Mouse (Mus musculus) 3134 (cell line): Measurements from ENCODE around the gene Vwa5b1.

Source experiments
- DNase-seq: peaks from one replicate; pipeline ENCODE4 v3.0.0-alpha.2; 2011; ENCODE audit warnings: low spot score; ENCODE audit not compliant: insufficient read length; ENCODE audit errors: extremely low read depth

The Vwa5b1 gene

GRCm38 (mm10) chr4:138578406-138578805 lies 57.3 kb downstream of the Vwa5b1 start:
- no peak for DNase-seq

DNA sequence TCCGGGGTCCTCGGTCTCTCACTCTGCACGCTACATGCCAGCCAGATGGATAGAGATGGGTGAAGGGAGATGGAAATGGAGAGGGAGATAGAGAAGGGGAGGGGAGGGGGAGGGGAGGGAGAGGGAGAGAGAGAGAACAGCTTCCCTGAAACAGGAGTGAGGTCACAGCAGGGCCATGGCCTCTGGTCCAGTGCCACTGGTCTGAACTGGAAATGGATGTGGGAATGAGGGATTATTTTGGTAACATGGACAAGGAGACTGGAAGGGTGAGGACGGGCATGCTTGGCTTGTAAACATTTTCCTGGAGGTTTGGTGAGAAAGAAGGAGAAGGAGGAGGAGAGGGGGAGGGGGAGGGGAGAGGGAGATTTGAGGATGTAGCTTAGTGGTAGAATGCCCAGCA lies 59.0 kb downstream of the Vwa5b1 start:
- no peak for DNase-seq

- DNase-seq: no peak
These were observed 60.7 kb downstream of the Vwa5b1 start for GRCm38 (mm10) chr4:138574800-138575606.

DNA sequence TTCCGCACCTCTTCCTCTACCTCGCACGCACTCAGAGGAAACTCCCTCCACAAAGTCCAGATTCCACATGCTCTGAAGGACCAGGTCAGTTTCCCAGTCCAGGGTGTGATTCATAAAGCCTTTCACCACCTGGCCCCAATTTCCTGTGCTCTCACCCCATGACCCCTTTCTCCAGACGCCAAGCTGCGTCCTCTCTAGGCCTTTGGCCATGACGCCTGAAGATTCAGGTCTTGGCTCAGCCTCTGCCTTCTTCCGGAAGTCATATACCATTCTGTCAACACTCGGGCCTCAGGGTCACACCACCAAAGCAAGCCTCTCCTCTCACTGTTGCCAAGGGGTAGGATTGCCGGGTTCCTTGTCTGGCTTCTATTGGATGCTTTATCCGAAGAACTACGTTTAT lies 65.8 kb downstream of the Vwa5b1 start:
- no peak for DNase-seq

DNA sequence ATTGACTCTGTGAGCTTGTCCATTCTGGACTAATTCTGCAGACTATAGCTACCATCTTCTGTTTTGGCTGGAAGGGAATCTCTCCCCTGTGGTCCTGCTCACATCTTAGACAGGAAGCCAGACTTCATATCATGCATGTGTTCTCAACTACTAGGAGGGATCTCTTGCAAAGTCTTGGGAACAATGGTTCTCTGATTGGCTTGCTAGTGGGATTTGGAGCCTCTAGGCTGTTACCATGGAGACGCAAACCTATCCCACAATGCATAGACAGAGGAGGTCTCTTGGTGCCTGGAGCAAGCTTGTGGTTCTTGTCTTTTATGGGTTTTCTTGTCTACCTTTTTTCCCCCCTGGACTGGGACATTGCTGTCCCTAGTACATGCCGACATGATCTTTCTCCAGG lies 67.4 kb downstream of the Vwa5b1 start:
- DNase-seq: no peak

GRCm38 (mm10) chr4:138561986-138562385 lies 73.7 kb downstream of the Vwa5b1 start:
- DNase-seq: no peak

DNA sequence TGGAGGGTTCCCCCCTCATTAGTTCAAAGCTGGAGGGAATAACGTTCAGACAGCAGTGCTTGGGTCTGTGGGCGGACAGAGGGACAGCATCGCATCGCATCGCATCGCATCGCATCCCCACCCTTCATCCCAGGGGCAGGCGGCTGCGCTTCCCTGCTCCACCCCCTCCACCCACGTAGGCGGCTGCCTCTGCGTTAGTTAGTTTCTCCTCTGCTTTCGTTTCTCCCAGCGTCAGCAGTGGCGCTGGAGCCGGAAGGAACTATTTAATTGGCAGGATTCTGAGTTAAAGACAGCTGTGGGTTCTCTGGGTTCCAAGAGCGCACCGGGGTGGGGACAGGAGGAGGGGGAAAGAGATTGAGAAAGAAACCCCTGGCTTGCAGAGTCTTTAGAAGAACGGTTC lies 80.2 kb downstream of the Vwa5b1 start:
- DNase-seq: no peak

- no peak for DNase-seq
These were observed 80.8 kb downstream of the Vwa5b1 start for GRCm38 (mm10) chr4:138554934-138555333.

DNA sequence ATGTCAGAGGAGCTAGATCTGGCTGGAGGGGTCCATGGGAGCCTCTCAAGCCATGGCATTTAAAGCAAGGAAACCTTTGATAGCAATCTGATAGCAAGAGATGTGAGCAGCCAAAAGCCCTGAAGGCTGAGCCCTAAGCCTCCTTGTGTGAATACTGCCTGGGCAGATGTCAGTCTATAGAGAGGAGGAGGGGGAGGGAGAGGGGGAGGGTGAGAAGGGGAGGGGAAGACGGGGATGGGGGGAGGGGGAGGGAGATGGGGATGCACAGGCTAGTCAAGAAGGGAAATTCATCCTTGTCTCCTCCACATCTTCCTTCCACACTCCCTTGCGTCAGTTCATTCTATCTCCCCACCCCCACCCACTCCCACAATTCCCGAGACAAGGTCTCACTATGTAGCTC lies 81.4 kb downstream of the Vwa5b1 start:
- DNase-seq: no peak

DNA sequence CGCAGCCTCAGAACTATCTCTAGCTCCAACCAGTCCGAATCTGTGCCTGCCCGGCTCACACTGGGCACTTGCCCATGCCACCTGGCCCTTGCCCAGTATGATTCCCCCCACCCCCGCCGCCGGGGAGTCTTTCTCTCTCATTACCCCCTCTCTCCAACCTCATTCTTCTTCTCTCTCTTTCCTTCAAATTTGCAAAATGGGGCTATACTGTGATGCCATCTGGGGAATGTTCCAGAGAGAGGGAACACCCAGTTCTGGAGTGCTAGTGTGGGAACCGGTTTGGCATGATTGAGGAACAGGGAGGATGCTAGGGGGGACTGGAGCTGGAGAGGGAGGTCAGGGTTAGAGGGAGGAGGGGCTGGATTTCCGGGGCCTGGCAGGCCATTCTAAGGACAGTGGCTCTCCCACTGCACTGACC lies 82.2 kb downstream of the Vwa5b1 start:
- DNase-seq: no peak

DNA sequence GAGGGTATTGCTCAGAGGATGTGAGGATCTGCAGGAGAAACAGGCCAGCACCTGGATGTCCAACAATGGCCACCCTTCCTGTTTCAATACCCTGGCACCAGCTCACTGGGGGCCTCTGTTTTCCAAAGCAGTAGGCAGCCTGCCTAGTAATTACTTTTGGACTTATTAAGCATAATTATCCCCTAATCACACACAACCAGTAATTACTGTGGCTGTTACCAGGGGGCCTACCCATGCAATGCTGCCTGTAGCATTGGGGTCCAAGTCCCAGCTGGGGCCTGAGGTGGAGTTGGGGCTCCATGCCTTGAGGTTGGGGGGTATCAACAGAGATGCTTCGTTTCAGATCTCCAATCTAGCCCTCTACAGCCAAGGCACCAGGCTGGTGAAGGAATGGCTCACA lies 82.6 kb downstream of the Vwa5b1 start:
- DNase-seq: no peak

GRCm38 (mm10) chr4:138551601-138552000 lies 84.1 kb downstream of the Vwa5b1 start:
- no peak for DNase-seq

DNA sequence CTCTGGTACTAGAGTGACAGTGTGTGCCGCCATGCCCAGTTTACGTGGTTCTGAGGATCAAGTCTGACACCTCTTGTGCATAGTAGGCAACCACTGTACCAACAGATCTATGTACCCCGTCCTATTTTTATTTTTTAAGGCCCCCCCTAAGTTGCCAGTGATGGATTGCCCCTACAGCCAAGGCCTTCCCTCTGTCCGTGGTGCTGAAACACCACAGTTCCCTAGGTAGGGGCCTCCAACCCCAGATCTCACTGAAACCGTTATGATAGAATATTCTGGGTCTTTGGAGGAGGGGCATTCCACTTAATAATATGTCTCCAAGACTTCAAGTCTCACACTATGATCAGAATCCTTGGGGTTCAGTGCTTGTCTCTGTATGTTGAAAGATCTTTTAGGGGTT lies 85.1 kb downstream of the Vwa5b1 start:
- no peak for DNase-seq

GRCm38 (mm10) chr4:138548960-138549359 lies 86.7 kb downstream of the Vwa5b1 start:
- no peak for DNase-seq

GRCm38 (mm10) chr4:138548124-138548561 lies 87.5 kb downstream of the Vwa5b1 start:
- DNase-seq: no peak

- DNase-seq: no peak
These were observed 88.1 kb downstream of the Vwa5b1 start for GRCm38 (mm10) chr4:138547556-138547955.

GRCm38 (mm10) chr4:138547041-138547440 lies 88.6 kb downstream of the Vwa5b1 start:
- DNase-seq: no peak

DNA sequence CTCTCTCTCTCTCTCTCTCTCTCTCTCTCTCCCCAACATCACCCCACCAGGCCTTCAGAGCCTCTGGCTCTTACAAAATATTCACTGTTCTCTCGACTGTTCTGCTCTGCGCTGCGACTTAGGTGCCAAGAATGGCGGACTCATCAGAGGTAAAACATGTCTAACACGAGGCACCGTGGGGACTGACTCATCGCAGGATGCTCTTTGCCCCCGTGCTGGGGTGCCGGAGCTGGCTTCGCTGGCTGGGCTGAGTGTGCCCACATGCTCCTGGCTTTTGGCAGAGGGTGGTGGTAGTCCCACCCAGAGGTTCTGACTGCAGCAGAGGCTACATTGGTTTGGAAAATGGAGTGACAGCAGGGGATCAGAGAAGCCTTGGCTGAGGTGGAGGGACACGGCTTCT lies 89.4 kb downstream of the Vwa5b1 start:
- peak; percentile 29 for DNase-seq

DNA sequence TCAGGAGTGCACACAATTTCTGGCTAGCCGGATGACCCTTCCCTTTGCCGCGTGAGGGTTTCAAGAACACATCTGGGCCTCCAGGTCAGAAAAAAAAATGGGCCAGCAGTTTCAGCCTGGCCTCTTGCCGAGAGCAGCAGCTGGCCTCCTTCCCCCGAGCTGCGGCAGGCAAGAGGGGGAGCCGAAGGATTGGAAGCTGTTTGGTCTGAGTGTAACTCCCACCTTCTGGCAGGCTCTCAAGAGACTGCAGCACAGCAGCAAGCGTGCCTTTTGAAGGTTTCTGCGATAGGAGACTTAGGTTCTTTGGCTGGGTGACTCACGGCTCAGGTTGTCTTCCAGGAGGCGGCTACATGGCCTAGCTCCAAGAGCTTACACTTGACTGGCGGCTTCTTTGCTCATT lies 92.5 kb downstream of the Vwa5b1 start:
- peak; percentile 28 for DNase-seq

GRCm38 (mm10) chr4:138538084-138538449 lies 97.6 kb downstream of the Vwa5b1 start:
- DNase-seq: no peak

DNA sequence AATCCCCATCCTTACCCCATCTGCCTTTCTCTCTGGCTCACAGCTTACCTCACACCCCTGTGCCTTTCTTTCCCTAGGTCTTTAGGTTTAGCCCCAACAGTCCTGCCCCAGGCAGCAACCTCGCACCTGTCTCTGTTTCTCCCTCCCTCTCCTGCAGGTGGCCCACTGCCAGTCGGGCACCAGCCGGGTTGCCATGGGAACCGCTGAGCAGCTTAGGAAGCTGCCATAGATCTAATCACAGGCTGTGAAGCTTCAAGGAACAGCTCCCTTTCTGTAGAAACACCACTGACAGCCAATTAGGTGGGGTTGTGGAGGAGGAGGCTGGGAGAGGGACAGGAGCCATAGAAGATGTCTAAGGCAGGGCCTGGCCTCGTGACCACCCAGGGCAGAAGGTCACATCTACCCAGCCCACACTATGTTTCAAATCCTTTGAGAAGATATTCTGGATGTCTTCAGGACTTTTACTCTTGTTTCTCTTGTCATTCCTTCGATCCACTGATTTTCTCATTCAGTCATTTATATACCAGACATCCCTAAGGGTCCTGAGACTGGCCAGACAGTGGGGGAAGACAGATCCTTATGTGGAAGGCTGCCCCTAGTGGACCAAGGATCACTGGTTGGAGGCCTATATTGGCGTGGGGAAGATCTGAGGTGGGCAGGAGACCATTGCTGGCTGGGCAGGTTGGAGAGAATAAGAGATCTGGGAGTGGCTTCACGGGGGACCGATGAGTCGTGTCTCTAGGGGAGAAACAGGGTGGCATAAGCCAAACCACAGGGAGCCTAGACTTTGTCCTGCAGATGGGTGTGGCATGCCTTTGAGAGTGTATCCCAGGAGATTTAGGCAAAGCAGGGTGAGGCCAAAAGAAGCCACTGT lies 98.2 kb downstream of the Vwa5b1 start:
- DNase-seq: no peak

DNA sequence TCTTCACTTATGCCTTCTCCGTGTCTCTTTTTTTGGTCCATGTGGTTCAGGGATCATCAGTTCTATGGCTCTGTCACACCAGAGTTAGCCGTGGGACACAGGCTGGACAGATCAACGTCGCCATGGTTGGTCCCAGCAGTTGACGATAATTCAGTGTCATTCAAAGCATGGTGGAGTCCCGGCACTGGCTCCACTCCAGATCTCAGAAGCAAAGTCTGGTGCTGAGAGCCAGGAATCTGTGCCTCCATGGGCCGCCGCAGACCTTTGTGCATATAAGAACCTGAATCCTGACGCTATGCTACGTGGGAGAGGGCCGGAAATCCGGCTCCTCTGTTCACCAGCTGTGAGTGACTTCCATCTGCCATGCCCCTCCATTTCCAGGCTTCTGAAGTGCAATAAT lies 100.1 kb downstream of the Vwa5b1 start:
- no peak for DNase-seq
